Mouse (Mus musculus): ENCODE measurements around the gene Prr15.

DNA sequence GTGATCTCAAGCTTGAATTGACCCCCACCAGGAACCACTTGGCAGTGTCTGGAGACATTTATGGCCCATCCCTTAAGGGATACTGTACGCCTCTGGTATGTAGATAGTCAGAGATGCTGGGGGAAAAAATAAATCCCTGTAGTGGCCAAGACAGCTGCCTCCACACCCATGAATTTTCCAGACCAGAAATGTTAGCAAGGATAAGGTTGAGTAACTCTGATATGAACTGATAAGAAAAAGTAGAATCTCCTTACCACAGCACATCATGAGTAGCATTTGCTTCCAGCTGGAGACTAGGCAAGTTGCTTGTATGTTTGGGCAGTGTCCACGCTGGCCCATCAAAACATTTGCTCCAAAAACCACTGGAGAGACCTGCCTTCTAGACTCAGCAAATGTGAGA is 47.0 kb upstream of the Prr15 start:
- TF ChIP-seq CTCF (IDR thresholded peaks at IDR 0.05; ENCODE audit: borderline replicate concordance, insufficient read depth, low read length) (no peak), POLR2A (IDR thresholded peaks at IDR 0.05; ENCODE audit: low read depth, low read length) (no peak)

Measured in embryonic fibroblast, embryonic 13.5 days (primary cell).